Mouse (Mus musculus) kidney, postnatal 14 days (tissue): Measurements from ENCODE around the gene Msmb.
A peak's percentile ranks its signal among the peaks of the same experiment; 100 is the strongest.
"Not testable (repeated sequence)": the region's sequence is repeated elsewhere in the genome, so short reads cannot be mapped to it uniquely, and the experiment has no call there.

Experiments
- DNase-seq: peaks from one replicate; pipeline ENCODE4 v3.0.0; 2022; ENCODE audit warnings: mixed read lengths

Gene Msmb

DNA sequence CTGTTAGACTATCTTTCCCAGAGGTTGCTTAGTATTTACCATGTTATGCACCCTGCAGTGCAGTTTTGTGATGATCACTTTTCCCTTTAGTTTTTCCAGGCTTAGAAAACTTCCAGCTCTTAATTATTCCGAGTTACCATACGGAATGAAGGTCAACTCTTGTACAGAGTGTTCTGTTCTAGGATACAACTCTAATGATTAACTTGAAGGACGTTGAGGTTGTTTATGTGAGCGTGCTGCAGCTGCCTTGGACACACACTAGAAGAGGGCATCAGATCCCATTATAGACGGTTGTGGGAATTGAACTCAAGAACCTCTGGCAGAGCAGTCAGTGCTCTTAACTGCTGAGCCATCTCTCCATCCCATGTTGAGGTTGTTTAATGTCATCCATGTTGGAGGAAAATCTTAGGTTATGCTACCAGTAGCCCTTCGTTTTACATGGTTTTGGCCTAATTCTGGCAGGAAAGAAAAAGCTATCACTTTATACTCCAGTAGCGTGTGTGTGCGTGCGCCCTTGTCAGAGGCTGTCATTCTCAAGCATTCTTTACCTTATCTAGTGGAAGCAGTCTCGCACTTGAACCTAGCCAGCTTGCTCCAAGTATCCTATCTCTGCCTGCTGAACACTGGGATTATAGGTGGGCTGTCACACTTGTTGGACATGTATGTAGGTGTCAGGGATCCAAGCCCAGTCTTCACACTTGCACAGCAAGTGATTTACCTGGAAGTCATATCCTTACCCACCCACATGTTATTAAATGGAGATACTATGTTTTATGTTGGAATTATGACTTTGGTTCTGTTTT, 37.8 kb downstream of the Msmb start:
- peak; percentile 56 for DNase-seq

DNA sequence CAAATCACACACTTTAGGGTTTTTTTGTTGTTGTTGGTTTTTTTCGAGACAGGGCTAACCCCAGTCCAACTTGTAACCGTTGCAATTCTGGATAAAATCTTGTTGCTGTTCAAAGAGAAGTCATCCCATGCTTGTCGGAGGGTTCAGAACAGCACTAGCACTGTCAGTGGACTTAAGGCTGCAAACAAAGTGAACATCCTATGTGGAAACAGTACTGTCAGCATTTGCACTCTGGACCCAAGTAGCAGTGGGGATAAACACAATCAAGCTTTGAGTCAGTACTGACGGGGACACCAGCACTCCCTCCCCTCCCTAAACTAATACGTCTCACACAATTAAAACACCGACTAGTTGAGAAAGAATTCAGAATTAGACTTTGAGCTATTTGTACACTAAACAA, 39.0 kb downstream of the Msmb start:
- no peak for DNase-seq

DNA sequence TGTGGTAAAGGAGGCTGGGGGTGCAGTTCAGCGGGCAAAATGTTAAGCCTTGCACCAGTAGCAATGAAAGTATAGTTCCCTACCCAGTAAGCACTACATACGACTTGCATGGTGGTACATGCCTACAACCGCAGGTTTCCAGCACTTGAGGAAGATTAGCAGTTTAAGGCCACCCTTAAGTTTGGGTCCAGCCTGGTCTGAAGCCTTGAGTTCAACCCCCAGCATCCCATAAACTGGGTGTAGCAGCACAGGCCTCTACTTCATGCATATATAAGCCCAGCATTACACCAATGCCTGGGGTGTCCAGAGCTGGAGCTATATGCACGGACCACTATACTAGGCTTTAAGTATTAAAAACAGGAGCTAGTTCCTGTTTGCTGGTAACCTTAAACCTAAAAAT, 42.0 kb downstream of the Msmb start:
- no peak for DNase-seq

DNA sequence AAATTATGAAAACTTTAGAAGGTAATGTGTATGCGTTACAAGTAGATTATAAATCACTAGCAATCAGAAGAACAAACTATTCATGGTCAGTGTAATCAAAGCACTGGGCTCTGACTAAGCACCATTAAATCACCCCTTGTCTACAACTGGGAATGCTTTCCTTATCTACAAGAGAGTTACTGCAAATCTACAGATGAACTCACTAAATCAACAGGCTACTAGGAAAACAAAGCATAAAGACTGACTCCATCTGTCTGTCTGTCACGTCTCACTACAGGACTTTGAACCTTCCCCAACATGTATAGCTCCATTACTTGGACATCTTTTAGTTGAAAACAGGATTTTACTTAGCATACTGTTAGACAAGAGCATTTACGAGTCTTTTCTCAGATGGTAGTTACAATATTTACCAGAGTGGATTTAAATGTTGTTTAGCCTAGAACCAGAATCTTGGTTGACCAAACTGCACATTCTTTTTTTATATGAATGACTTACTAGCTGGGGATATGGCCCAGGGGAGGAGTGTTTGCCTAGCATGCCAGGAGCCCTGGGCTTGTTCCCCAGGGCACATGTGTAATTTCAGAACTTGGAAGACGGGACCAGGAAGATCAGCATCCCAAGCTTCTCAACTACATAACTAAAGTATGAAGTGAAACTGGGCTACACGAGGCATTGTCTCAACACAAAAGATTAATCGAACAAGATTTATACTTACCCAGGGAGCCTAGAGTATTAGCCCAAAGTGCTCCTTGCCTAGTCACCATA, 49.0 kb downstream of the Msmb start:
- DNase-seq = no peak

DNA sequence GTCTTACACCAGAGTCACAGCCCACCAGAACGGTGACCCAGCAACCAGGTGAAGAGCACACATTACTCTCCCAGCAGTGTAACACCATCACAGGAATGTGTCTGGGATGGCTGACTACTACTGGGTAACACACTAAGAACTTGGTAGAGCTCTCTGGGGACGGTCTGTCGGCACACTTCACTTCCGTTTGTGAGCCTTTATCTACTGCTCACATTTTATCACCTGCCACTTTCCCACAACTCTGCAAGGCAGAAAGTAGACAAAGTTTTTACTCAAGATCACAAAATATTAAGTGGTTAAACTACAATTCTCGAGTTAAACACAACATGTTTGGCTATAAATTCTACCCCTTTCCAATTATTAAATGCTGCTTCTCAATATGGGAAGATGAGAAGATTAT, 50.1 kb downstream of the Msmb start:
- DNase-seq = no peak

DNA sequence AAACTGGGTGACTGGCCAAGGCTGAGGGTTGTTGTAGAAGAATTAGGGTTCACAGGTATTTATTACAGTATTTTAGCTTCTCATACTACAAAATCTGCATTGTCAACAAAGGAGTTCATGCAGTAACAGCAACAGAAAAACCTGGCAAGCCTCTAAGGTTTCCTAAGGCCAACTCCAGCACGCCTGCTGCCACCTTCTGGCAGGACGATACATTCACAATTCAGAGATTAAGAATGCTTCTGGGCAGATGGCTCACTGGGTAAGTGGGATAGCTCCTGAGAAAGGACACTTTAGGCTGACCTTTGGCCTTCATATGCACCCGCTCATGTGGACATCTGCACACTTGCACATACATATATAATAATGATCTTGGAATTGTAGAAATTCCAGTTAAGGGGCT, 50.6 kb downstream of the Msmb start:
- DNase-seq = peak; percentile 58

DNA sequence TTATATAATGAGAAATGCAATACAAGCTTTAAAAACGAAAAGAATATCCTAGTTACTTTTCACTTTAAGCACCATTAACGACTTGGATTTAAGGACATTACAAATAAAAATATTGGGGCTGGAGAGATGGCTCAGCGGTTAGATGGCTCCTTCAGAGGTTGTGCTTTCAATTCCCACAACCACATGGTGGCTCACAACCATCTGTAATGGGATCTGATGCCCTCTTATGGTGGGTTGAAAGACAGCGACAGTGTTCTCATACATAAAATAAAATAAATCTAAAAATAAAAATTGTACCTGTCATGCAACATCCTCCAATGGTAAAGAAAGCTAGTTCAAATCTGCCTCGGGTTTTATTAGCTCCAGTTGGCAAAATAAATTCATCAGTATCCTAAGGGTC, 51.7 kb downstream of the Msmb start:
- DNase-seq = not testable (repeated sequence)

DNA sequence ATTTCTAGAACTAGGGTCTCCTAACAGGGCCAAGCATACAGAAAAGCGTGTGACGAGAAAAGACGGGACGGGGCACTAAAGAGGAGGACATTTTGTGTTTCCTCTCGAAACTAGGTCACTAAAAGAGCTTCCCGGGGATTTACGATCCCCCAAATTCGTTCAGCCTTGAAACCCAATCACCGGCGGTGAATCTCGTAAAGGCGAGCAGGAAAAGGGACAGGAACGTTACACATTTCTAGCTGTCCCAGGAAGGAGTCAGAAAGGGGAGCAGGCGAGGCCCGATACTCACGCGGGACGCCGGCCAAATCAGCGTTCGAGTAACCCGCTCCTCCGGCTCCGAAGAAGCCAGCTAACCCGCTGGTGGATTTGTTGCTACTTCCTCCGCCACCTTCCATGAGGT, 59.5 kb downstream of the Msmb start:
- DNase-seq = no peak

DNA sequence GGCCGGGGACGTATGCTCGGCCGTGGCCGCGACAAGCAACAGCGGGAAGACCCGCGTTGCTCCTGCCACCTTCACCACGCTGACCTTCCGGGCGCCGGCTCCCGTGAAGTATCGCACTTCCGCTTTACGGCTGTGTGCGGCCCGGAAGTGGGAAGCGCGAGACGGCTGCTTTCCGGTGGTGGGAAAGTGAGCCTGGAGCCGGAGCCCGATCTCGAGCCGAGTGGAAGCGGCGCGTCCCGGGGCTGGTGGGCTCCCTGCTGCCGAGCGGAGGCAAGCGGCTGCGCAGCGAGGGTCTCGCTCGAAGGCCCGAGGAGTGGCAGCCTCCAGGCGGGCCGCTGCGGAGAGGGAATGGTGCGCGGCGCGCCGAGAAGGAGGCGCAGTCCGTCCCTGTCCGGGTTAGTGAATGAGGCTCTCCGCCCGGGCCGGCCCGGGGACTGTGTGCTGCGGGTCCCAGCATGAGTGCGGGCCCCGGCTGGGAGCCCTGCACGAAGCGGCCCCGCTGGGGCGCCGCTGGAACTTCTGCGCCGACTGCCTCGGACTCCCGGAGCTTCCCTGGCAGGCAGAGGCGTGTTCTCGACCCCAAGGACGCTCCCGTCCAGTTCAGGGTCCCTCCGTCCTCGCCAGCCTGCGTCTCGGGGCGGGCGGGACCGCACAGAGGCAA, 60.1 kb downstream of the Msmb start, which contains the start of the genes Timm23 and Parg:
Timm23 (minus strand) TSS at position 108 of the 661 bp plus-strand sequence.
Parg (plus strand) TSS at position 159 of the 661 bp plus-strand sequence.
- peak; percentile 93 for DNase-seq
